Mouse (Mus musculus): ENCODE data around the gene St7.

DNA sequence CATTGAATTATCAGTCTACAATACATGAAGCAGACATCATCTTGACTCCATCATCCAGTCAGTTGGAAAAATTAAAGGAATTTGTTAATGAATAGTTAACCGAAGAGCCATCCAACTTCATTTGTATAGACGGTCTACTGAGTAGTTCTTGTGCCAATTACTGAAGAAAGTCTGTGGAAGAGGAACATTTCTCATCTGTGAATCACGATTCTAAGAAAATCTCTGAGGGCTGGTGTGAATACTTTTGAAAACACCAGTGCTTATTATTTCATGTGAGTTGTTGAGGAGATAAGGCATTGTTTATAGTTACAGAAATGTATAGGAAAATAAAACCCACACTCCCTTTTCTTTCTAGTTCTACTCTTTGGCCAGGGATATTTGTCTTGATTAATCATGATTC is 286.1 kb downstream of the St7 start:
- TF ChIP-seq CTCF (IDR thresholded peaks at IDR 0.05; ENCODE audit: low read depth), result no peak
- no peak for TF ChIP-seq EP300 (IDR thresholded peaks at IDR 0.05; ENCODE audit: low read depth)
